Mouse (Mus musculus) adrenal gland (tissue): ENCODE data around the gene Emc10.

Source experiments
- intact Hi-C: fragments of 180-260 bp; cut with DNase I; formaldehyde crosslinking; loops from one replicate; pipeline ENCODE4 v1.15.1; 2025

Emc10 gene

DNA sequence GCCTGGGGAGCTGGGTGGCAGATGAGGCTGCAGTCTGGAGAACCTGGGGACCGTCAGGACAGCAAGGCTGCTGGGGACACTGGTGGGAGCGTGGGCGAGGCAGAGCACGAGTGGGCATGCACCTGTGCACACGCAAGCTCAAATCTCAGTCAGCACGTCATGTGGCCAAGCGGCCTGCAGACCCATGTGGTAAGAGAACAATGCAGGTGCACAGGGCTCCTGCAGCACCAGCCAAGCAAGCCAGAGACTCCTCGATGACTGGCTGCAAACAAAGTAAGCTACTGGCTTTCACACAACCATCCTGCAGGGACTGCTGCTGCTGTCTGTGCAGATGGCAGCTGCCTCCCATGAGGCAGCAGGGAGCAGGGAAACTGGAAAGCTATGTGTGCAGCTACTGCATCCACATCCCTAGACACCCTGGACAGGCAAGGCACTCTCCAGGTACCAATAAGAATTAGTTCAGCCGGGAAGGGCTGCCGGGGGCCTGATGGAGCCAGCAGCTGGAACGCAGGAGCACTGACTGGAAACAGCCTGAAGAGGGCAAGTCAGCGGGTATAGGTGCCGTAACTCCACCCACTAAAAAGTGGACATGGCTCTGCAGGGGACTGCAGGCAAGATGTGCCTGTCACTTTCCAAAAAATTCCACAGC lies 9.3 kb downstream of the Emc10 start:
- intact Hi-C loops: loop anchor here (5.0 kb wide), 2 partner anchors 90 to 225 kb away; partner anchors contain the start of gene Gm15517

DNA sequence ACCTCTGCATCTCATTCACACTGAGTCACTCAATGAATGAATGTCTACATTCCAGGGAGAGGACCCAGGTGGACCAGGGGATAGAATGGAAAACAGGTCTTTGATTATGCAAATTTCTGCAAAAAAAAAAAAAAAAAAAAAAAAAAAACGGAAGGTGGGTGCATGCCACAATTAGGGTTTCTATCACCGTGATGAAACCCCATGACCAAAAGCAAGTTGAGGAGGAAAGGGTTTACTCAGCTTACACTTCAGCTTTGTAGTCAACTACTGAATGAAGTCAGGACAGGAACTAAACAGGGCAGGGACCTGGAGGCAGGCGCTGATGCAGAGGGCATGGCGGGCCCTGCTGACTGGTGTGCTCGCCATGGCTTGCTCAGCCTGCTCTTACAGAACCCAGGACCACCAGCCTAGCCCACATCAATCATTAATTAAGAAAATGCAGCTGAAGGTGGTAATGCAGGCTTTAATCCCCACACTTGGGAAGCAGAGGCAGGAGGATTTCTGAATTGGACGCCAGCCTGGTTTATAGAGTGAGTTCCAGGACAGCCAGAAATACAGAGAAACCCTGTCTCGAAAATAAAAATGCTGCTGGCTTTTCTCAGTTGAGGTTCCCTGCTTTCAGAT lies 10.6 kb downstream of the Emc10 start:
- intact Hi-C loops: loop anchor here (5.0 kb wide), 2 partner anchors 88 to 223 kb away; partner anchors contain the start of gene Gm15517

GRCm38 (mm10) chr7:44484841-44485571 lies 11.3 kb downstream of the Emc10 start:
- intact Hi-C loops: loop anchor here (5.0 kb wide), 2 partner anchors 88 to 223 kb away; partner anchors contain the start of gene Gm15517

DNA sequence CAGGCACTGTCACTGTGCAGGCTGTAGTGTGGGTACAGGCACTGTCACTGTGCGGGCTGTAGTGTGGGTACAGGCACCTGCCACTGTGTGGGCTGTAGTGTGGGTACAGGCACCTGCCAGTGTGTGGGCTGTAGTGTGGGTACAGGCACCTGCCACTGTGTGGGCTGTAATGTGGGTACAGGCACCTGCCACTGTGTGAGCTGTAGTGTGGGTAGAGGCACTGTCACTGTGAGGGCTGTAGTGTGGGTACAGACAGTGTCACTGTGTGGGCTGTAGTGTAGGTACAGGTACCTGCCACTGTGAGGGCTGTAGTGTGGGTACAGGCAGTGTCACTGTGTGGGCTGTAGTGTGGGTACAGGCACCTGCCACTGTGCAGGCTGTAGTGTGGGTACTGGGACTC lies 12.2 kb downstream of the Emc10 start:
- intact Hi-C loops: no loop called here

DNA sequence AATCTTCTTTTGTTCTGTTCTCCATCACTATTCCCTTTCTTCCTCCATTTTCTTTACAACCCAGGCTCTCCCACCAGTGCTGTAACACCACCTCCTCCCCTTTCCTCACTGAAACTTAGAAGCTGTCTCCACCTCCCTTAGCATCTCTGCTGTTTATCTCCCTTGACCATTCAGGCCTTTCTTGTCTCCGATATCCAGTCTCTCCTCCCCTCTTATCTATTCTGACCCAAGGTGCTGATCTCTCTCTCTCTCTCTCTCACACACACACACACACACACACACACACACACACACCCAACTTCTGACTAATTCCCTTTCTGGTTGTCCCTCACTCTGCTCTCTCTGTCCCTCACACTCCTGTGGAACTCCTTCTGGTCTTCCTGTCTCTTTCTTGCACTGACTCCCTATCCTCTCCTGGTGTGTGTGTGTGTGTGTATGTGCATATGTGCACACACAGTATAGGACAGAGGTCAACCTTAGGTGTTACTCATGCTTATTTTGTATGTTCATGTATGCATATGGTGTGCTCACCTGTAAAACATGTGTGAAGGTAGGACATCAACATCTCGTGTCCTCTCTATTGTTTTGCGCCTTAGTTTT lies 13.4 kb downstream of the Emc10 start:
- intact Hi-C loops: no loop called here

DNA sequence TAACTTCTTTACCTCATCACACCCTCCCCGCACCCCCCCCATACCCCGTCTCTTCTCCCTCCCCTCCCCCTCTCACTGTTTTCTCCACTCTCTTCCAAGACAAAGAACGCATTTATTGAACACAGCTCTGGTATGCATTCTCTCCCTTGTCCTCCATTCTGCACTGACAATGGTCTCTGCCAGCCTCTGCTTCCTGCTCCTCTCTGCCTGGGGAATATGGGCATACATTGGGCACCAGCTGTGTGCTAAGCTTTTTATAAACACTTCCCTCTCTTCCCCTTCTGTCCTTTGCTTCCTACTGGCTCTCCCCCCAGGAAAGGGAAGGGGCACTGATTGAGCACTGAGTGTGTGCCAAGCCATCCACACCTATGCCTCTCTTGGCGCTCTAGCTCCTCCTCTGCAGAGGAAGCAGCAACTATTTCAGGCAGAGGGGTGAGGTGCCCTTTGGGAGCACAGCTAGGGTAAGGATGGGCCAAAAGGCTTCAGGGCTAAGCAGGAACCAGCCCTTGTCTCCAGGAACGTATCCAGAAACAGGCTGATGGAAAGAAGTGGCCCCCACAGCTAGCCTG lies 21.2 kb downstream of the Emc10 start:
- intact Hi-C loops: no loop called here

DNA sequence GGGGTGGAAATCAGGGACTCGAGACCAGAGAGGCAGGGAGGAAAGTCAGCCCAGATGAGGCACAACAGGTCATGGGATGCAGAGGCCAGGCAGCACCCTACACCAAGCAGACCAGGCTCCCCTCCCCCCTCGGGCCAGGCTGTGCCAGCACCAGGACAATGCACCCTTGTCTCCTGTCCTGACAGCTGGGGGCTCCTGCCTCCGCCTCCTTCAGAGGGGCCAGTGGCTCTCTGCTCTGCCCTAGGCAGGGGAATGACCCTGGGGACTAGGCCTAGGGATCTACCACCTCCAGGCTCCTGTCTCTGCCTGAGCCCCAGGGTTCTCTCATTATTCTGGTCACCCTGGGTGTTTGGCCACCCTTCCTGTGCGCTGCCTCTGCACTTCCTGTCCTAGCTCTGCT lies 21.9 kb downstream of the Emc10 start:
- intact Hi-C loops: no loop called here

- intact Hi-C loops: no loop called here
These were observed 23.2 kb downstream of the Emc10 start for GRCm38 (mm10) chr7:44472961-44473646.

GRCm38 (mm10) chr7:44472558-44472885 lies 23.8 kb downstream of the Emc10 start:
- intact Hi-C loops: no loop called here

GRCm38 (mm10) chr7:44471880-44472557 lies 24.3 kb downstream of the Emc10 start:
- intact Hi-C loops: no loop called here

DNA sequence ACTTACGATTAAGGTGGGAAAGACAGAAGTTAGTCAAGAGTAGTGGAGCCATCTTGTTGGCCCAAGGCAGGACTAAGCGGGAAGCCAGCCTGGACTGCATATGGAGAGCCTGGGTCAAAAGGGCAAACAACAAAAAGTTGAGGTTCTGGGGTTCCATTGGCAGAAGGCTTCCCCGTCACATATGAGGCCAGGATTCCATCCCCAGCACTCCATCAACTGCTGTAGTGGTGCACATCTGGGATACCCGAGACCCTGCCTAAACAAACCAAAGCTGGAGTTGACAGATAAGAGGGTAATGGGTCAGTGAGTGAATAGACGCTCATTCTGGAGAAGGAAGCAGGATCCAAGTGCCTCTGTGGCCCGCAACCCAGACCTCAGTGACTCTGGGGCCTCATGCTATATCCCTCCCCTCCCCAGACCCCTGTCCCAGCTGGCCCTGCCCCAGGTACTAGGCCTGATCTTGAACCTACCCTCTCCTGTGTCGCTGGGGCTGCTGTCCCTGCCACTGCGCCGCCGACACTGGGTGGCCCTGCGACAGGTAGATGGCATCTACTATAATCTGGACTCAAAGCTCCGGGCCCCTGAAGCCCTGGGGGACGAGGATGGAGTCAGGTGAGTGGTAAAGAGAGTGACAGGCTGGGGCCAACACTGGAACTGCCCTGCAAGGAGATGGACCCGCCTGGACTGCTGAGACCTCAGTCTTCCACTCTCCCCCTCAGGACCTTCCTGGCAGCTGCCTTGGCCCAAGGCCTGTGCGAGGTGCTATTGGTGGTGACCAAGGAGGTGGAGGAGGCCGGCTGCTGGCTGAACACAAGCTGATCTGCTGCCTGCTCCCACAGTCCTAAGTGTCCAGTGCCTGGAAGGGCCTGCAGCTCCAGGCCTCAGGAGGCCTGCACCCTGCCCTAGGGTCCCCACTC lies 25.4 kb downstream of the Emc10 start:
- intact Hi-C loops: no loop called here

- intact Hi-C loops: loop anchor here (5.0 kb wide), 1 partner anchor 93 kb away; no protein-coding TSS in a partner anchor
These were observed 26.4 kb downstream of the Emc10 start for GRCm38 (mm10) chr7:44469677-44470675.

- intact Hi-C loops: loop anchor here (5.0 kb wide), 1 partner anchor 91 kb away; no protein-coding TSS in a partner anchor
These were observed 27.6 kb downstream of the Emc10 start for GRCm38 (mm10) chr7:44468644-44469285.

- intact Hi-C loops: loop anchor here (5.0 kb wide), 1 partner anchor 91 kb away; no protein-coding TSS in a partner anchor
These were observed 28.4 kb downstream of the Emc10 start, which contains the start of gene Josd2 for GRCm38 (mm10) chr7:44467811-44468411. Gene Josd2 (plus strand): TSS chr7:44467980.

DNA sequence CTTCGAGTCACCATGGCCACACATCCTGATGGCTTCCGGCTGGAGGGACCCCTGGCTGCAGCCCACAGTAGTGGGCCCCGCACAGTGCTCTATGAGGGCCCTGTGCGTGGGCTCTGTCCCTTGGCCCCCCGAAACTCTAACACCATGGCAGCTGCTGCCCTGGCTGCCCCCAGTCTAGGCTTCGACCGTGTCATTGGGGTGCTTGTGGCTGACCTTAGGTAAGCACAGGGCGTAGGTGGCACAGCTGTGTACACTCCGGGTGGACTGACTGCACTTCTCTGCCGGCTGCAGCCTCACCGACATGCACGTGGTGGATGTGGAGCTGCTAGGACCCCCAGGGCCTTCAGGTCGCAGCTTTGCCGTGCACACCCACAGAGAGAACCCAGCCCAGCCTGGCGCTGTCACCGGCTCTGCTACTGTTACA lies 29.4 kb downstream of the Emc10 start:
- intact Hi-C loops: loop anchor here (5.0 kb wide), 1 partner anchor 90 kb away; no protein-coding TSS in a partner anchor

- intact Hi-C loops: loop anchor here (5.0 kb wide), 1 partner anchor 89 kb away; no protein-coding TSS in a partner anchor
These were observed 30.1 kb downstream of the Emc10 start for GRCm38 (mm10) chr7:44466006-44466887.
